Mouse (Mus musculus): ENCODE measurements around the gene Map3k12. TPM values are rescaled to one million over a fixed set of nuclear protein-coding genes. Genes with fewer than 3 reads are reported as not detected.

Gene Map3k12
- total RNA-seq, 2 experiments from 2014 or later: 93.0 to 95.6 TPM

DNA sequence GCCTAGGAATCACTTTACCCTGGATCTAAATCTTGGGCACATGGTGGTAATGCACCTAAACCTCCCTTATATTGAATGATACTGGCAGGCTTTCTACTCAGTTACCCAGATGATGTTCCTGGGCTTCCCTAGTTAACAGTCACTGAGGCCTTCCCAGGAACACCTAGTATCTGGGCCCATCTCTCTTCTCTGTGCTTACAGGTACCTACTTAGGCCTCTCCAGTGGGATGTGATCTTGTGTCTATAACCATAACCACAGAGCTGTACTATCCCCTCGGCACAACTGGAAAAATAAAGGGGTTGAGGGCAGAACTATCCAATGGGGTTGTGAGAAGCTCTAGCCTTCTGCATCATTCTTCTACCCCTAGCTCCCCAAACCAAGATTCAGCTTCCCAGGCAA is 10.0 kb downstream of the Map3k12 start:
- intact Hi-C loops (cut with DNase I): loop anchor here (5.0 kb wide), 1 partner anchor 35 kb away; the partner anchor contains the start of gene Pcbp2
- DNase-seq (ENCODE audit: extremely low spot score in 1 of 2, low spot score in 2 of 2): no peak

DNA sequence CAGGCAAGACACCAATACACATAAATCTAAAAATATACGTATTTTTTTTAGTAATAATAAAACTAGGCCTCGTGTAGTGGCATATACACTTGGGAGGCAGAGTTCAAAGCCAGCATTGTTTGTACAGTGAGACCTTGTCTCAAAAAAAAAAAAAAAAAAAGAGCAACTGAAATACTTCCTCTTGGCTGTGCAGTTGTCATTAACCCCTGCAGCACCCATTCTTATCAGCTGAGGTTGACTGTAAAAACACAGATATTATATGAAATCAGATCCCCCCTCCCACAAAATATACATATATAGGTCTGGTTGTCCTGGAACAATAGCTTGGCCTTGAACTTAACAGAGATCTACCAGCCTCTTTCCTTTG is 10.4 kb downstream of the Map3k12 start:
- DNase-seq (ENCODE audit: extremely low spot score in 1 of 2, low spot score in 2 of 2): no peak
- intact Hi-C loops (cut with DNase I): loop anchor here (5.0 kb wide), 1 partner anchor 34 kb away; the partner anchor contains the start of gene Pcbp2

DNA sequence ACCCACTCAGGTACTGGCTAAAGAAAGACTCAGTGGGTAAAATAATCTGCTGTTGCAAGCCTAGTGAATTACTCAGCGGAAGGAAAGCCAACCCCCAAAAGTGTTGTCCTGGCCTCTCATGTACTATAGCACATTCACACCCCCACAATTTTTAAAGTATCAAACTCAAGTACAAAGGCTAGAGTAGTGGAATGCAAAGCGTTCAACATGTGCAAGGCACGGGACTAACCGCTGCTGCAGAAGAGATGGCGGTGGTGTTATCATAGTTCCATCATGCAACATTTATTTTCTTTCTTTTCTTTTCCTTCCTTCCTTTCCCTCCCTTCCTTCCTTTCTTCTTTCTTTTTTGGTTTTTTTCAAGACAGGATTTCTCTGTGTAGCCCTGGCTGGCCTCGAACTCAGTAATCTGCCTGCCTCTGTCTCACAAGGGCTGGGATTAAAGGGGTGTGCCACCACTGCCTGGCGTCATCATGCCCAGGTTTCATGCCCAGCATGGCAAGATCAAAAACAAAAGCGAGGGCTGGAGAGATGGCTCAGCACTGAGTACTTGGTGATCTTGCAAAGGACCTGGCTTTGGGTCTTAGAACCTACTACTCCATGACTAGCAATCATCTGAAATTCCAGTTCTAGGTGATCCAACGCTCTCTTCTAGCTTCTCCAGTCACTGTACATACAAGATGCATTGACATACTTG is 10.9 kb downstream of the Map3k12 start:
- intact Hi-C loops (cut with DNase I): loop anchor here (5.0 kb wide), 1 partner anchor 34 kb away; the partner anchor contains the start of gene Pcbp2
- no peak for DNase-seq (ENCODE audit: extremely low spot score in 1 of 2, low spot score in 2 of 2)

DNA sequence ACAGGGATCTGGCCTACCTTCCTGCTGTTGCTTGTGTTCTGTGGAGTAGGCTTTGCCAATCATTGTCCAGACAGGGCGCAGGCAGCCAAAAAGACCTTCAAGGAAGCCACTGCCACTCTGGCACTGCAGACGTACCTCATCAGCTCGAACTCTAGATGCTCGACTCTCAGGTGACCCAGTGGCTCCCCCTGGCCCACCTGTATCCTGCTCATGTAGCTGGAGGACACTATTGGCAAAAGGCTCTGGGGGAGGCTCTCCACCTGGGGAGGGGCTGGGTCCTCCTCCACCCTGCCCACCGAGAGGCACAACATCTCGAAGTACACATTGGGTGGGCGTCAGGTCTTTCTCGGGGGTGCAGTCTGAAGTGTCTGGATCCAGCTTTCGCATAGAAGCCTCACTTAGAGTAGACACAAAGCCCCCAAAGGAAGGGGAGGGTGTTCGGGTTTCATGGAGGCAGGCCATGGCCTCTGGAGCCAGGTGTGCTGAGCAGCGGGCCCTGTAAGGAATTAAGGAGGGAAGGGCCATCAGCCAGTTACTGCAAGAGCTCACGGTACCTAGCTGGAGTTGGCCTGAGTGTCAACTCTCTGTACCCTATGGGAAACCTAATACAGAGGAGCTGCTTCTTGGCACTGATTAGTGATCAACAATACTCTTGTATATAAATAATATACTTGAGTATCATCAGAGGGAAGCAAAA is 11.6 kb downstream of the Map3k12 start:
- intact Hi-C loops (cut with DNase I): loop anchor here (5.0 kb wide), 1 partner anchor 33 kb away; the partner anchor contains the start of gene Pcbp2
- DNase-seq (ENCODE audit: extremely low spot score in 1 of 2, low spot score in 2 of 2): no peak

DNA sequence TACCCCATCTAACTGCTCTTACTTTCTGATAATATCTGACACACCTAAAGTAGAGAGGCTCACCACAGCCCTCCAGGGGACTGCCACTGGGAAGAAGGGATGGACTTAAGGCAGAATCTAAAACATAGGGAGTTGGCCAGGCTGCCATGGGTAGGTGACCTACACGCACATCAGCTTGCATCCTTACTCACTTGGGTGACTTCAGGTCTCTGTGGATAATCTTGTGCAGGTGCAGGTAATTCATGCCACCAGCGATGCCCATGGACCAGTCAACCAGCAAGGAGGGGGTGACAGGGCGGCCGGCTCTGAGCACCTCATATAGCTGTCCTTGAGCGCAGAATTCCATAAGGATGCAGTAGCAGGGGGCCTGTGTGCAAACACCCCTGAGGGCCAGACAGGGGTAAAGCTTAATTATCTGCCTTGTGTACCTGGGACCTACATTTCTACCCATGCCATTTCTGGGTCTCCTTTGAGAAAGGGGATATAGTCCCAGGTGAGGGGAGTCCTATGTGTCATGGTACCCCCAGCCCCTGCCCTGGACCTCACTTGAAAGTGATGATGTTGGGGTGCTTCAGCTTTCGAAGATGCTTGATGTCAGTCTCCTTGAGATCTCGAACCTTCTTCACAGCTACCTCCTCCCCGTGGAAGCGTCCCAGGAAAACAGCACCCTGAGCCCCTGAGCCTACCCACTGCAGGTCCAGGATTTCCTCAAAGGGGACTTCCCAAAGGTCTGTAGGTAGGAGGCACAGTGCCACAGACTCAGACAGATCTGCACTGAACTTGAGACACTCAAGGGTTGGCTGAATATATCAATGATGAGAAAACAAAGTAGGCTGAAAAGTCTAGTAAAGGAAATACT is 12.7 kb downstream of the Map3k12 start:
- DNase-seq (ENCODE audit: extremely low spot score in 1 of 2, low spot score in 2 of 2): no peak
- intact Hi-C loops (cut with DNase I): no loop called here

DNA sequence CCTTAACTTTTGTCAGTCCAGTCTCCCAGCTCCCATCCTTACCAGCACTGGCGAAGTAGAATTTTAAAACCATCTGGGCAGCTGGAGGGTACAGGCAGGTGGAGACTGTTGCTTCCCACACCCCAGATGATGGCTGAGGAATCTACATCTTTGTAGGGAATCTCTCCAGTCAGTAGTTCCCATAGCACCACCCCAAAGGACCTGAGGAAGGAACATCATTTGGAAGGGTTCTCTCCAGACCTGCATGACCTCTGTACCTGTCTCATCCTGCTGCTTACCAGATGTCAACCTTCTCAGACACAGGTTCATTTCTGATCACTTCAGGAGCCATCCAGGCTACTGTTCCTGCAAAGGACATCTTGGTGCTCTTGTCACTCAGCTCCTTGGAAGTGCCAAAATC is 13.4 kb downstream of the Map3k12 start, which contains the start of gene Gm10337:
Gene Gm10337 (plus strand): TSS at position 276 of the 400 bp plus-strand sequence.
- intact Hi-C loops (cut with DNase I): no loop called here
- DNase-seq (ENCODE audit: extremely low spot score in 1 of 2, low spot score in 2 of 2): no peak

DNA sequence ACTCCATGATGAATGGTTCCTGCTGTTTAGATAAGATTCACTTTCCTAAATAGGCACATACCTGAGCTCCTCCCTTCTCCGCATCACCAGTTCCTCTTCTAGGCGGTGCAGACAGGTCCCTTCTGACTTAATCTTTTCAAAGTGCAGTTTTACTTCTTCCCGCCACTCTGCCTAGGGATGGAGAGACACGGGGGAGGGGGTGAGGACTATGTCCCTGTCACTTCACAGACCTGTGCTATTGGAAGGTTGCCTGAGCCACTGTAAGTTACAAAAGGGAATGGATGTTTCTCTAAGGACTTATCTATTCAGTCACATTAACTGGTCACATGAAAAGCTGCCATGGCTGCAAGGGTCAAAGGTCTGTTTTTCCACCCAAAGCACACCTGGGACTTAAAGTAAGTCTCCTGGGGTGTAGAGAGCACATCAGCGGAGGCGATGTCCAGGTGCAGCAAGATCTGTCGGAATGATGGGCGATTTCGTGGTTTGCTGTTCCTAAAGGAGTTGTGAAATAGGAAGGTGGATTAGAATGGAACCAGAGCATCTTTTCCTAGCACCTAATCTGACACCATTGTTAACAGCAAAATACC is 14.5 kb downstream of the Map3k12 start:
- DNase-seq (ENCODE audit: extremely low spot score in 1 of 2, low spot score in 2 of 2): no peak
- intact Hi-C loops (cut with DNase I): no loop called here

DNA sequence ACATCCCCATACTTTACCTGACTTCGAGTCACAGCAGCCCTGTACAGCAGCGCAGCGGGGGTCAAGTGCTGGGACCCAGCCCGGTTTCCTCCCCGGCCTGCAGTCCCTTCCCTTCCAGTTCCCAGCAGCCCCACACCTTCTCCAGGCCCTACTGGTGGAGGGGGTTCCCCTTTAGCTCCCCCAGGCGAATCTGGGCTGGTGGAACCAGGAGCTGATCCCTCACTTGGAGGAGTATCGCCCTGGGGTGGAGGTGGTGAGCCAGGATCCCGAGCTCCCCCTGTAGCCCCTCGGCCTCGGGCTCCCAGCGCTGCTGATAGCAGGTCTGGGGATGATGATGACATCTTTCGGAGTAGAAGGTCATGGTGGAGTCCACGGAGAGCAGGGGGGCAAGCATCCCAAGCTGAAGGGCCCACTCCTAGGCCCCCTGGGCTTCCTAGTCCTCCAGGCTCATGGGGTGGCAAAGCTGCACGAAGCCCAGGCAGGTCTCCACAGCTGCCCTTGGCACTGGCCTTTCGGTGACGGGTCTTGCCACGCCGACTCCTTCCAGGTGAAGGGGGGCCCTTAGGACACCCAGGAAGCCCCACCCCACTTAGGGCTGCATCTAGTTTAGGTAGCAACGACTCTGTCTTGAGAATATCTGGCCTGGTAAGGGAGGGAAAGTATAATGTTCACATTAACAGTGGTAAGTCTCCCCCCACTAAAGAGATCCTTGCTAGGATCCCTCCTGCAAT is 15.6 kb downstream of the Map3k12 start:
- DNase-seq (ENCODE audit: extremely low spot score in 1 of 2, low spot score in 2 of 2): no peak
- intact Hi-C loops (cut with DNase I): no loop called here

DNA sequence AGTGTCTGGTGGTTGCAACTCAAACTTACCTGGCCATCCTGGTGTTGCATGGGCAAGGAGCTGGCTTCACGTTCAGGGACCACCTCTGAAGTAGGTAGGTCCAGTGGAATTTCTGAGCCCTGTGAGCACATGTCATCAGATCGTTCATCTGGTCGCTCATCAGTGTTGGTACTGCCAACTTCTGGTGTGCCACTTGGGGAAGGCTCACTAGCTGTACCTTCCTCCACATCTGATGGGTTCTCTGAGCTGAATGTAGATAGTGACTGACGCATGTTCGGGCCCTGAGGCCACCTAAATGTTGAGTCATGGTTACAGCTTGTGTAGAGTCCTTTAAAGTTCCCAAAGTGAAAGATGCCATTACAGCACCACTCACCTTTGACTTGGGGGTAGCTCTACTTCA is 16.4 kb downstream of the Map3k12 start:
- DNase-seq (ENCODE audit: extremely low spot score in 1 of 2, low spot score in 2 of 2): no peak
- intact Hi-C loops (cut with DNase I): no loop called here

DNA sequence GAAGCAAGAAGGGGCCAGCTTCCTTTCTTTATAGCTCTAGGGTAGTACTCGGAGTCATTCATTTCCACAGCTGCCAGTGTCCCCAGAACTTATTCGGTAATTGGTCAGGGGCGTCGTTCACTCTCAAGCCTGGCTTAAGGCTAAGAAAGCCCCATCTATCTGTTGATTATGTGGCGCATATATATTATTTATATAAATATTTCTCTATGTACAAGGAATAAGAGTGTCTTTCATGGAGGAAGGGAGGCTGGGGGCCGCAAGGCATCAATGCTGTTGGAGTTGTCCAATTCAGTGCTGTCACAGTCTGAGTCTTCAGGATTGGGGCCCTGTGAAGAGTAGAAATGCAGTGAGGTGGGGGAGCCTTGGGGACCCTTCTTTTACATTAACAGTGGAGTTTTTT is 17.0 kb downstream of the Map3k12 start:
- intact Hi-C loops (cut with DNase I): no loop called here
- DNase-seq (ENCODE audit: extremely low spot score in 1 of 2, low spot score in 2 of 2): no peak

DNA sequence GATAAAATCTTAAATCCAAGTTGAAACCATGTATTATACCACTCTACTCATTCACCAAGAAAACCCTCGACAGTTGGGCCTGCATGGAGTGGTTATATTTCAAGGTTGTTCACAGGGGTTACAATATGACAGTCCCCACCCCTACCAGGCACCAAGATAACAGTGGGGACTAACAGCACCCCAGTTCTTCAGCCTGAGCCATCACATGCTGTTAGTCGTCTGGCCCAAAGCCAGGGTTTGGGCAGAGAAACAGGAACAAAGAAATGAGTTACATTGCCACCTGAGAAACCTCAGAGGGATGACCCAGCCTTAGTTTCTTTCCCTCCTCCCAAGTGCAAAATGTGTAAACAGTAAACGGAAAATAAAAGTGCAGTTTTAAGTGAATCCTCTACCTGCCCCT is 17.5 kb downstream of the Map3k12 start:
- DNase-seq (ENCODE audit: extremely low spot score in 1 of 2, low spot score in 2 of 2): no peak
- intact Hi-C loops (cut with DNase I): no loop called here

DNA sequence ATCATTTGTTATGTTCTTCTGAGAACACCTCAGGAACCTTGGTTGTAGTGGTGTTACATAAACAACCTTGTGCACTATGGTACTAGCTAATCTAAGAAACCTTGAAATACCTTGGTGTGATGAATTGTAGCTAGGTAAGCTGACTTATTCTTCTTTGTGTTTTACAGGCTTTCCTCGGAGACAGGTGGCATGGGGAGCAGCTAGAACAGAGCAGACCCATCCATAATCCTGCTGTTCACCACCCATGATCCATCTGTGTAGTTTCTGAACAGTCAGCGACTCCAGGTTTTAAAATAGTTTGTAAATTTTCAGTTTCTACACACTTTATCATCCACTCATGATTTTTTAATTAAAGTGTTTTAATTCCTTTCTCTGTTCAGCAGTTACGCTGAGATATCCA is 18.5 kb downstream of the Map3k12 start:
- intact Hi-C loops (cut with DNase I): no loop called here

DNA sequence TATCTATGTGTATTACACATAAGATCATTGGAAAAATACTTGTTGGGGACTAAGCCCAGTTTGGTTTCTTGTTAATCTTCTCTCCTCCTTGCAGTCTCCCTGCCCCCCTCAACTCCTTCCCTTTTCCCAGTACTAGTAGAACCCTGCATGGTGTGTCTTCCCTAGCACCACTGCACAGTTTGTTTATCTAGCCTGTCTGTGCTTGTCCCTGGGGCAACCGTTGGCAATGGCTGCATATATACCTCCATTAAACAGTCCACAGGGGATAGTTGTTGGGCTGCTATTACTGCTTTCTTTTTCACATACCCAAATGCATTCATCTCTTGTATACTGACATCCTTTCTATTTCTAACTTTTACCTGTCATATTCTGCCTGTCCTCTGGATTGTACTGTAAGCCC is 29.2 kb downstream of the Map3k12 start:
- no peak for DNase-seq (ENCODE audit: extremely low spot score in 1 of 2, low spot score in 2 of 2)
- intact Hi-C loops (cut with DNase I): loop anchor here (10.0 kb wide), 1 partner anchor 393 kb away; no protein-coding TSS in a partner anchor

More for the DNA sequence above, 18.5 kb downstream of the Map3k12 start:
- DNase-seq (ENCODE audit: extremely low spot score in 1 of 2, low spot score in 2 of 2): no peak

DNA sequence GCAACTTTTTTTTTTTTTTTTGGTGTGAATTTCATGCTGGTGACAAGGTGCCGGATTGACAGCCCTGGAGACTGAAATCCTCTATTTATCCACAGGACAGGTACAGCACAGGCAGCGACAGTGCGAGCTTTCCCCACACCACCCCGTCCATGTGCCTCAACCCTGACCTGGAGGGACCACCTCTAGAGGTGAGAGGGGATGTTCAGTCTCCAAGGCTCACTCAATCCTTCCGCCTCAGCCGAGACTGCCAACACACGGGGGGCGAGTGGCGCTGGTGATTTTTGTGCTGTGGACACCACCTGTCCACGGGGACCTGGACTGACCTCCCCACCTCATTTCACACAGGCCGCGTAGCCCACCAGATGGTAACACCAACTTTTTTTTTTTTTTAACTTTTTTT is 31.0 kb downstream of the Map3k12 start:
- no peak for DNase-seq (ENCODE audit: extremely low spot score in 1 of 2, low spot score in 2 of 2)
- intact Hi-C loops (cut with DNase I): loop anchor here (10.0 kb wide), 1 partner anchor 391 kb away; no protein-coding TSS in a partner anchor

DNA sequence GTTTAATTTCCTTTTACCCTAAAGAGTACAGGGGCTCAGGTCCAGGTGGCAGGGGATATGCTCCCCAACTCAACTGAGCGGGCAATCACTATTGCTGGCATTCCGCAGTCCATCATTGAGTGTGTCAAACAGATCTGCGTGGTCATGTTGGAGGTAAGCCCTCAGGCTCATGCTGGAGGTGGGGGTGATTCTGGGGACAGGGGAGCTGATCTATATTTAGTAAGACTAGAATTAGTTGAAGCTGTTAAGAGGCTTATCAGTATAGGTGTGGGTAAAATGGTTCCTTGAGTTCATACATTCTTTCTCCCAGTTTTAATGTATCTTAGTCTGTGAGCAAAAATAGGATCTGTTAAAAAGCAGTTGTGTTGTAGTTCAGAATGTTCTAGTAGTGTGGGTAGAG is 33.7 kb downstream of the Map3k12 start:
- intact Hi-C loops (cut with DNase I): loop anchor here (10.0 kb wide), 1 partner anchor 388 kb away; no protein-coding TSS in a partner anchor
- no peak for DNase-seq (ENCODE audit: extremely low spot score in 1 of 2, low spot score in 2 of 2)

DNA sequence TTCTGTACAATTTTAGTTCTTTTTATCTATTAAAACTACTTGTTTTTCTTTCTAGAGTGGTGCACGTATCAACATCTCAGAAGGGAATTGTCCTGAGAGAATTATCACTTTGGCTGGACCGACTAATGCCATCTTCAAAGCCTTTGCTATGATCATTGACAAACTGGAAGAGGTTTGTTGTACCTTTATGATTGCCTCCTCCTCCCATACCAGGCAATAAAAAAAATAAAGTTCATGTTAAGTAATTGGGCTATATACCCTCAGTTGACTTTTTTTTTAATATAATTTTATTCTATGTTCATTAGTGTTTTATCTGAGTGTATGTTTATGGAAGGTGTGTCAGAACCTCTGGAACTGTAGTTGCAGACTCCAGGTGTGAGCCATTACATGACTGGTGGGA is 42.3 kb downstream of the Map3k12 start:
- intact Hi-C loops (cut with DNase I): loop anchor here (5.0 kb wide), 1 partner anchor 33 kb away; no protein-coding TSS in a partner anchor
- no peak for DNase-seq (ENCODE audit: extremely low spot score in 1 of 2, low spot score in 2 of 2)

DNA sequence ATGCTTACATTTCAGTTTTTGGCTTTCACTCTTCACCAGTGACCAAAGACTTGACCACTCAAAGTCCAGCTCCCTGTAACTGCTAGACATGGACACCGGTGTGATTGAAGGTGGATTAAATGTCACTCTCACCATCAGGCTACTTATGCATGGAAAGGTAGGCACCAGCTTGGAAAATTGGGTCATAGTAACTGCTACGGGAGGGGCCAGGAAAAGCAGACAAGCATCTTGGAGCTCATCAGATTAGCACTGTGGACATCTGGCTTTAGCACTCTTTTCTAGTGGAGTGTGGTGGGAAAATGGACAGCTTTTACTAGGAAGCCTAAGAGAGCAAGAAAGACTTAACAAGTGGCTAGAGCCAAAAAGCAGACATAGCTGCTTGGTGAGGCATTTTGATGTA is 43.6 kb downstream of the Map3k12 start:
- DNase-seq (ENCODE audit: extremely low spot score in 1 of 2, low spot score in 2 of 2): no peak
- intact Hi-C loops (cut with DNase I): loop anchor here (5.0 kb wide), 1 partner anchor 34 kb away; no protein-coding TSS in a partner anchor

DNA sequence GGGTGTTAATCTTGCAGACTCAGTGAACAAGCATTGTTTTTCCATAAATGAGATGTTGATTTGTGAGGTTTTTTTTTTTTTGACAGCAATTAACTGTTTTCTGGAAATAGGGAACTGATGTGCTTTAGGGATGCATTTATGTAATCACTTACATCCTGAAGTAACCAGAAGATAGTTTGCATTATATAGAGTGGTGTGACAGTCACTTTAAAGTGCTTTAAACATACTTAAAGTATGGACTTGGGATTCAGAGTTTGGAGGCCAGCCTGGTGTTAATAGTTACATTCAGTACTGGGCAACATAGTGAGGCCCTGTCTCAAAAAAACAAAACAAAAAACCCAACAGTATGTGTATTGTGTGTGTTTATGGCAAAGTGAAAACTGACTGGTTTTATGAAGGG is 45.1 kb downstream of the Map3k12 start:
- intact Hi-C loops (cut with DNase I): loop anchor here (5.0 kb wide), 1 partner anchor 36 kb away; no protein-coding TSS in a partner anchor

More for the DNA sequence above, 45.1 kb downstream of the Map3k12 start:
- DNase-seq (ENCODE audit: extremely low spot score in 1 of 2, low spot score in 2 of 2): no peak

Data from left cerebral cortex, postnatal 10 days (tissue).